Mouse (Mus musculus): ENCODE data around the gene Mmp15.
"Not testable (repeated sequence)": the region's sequence is repeated elsewhere in the genome, so short reads cannot be mapped to it uniquely, and the experiment has no call there.

Mmp15 gene

DNA sequence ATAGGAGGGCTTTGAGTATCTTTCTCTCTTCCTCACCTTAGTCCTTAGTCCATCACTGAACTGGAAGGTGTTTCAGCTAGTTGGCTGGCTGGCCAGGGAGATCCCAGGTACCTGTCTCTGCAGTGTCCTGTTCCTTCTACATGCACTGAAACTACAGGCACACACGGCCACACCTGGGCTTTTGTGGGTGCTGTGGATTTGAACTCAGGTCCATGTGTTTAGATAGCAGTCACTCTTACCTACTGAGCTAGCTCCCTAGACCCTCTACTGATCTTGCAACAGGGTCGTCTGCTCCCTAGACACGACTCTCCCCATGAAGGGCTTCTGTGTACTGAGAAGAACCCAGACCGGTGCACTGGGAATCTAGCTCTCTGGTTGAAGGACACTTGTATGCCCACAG lies 25.0 kb downstream of the Mmp15 start:
- DNase-seq (ENCODE audit: low spot score): no peak

DNA sequence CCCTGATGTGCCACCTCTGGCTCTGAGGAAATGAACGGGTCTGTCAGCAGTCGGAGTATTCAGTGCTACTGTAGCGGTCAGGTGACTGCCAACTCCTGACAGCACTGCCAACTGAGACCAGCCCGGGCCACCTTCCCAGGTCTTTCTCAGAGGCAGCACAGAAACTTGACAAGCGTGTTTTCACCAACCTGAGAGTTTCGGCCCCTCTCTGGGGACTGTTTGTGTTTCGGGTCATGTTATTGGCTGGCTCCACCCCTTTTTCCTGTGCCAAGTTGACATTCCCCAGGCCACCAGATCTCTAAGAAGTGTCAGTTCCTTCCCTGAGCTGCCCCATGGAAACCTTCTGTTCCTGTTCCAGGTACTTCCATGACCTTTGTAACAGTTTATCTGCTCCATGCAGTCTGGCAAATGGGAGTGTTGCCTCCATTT lies 25.8 kb downstream of the Mmp15 start:
- DNase-seq (ENCODE audit: low spot score): no peak

DNA sequence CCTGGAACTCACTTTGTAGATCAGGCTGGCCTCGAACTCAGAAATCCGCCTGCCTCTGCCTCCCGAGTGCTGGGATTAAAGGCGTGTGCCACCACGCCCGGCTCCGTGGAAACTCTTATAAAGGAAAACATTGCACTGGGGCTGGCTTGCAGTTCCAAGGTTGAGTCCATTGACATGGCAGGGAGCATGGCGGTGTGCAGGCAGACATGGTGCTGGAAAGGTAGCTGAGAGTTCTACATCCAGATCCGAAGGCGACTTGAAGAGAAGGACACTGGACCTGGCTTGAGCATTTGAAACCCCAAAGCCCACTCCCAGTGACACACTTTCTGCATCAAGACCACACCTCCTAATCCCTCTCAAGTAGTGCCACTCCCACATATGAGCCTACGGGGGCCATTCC lies 26.9 kb downstream of the Mmp15 start:
- not testable (repeated sequence) for DNase-seq (ENCODE audit: low spot score)

DNA sequence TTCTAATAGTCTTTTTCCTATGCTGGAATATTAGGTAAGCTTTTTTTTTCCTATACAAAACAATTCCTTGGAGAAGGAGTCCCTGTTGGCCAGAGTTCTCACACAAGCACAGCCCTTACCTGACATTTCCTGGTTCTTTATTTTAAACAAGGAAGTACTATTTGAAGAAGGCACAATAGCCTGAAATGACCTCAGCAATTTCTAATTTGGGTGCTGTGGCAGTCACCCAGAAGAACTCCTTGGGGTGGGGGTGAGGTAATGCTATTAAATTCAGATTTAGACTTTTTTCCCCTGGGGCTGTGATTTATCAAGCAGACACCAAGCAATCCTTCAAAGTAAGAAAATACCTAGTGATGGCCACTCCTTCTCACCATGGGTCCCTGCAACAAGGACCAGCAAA lies 28.9 kb downstream of the Mmp15 start:
- DNase-seq (ENCODE audit: low spot score): no peak

DNA sequence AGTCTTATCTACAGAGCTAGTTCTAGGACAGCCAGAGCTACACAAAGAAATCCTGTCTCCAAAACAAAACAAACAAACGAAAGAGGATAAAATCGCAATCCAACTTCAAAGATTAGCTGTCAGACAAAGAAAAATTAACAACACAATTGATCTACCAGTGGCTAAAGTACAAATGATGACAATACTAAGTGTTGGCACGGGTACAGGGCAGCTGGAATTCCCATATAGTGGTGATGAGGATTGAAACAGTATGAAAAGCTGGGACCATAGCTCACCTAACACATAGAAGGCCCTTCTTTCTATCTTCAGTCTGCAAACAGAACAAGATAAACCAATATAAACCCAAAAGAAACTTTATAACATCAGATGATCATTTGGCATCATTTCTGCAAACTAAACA lies 29.5 kb downstream of the Mmp15 start:
- no peak for DNase-seq (ENCODE audit: low spot score)

DNA sequence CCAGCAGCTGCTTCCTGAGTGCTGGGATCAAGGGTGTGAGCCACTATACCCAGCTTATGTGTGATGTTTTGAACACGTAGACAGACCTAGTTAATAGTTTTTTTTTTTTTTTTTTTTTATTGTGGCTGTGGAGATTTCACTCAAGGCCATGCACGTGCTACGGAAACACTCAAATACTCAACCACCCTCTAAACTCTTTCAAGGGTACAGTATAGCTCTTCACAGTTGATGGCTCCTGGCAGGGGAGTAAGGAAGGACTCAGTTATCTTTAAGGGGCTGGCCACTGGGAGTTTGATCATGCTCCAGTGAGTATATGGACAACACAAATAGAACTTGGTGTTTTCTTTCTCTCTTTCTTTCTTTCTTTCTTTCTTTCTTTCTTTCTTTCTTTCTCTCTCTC lies 32.4 kb downstream of the Mmp15 start:
- no peak for DNase-seq (ENCODE audit: low spot score)

DNA sequence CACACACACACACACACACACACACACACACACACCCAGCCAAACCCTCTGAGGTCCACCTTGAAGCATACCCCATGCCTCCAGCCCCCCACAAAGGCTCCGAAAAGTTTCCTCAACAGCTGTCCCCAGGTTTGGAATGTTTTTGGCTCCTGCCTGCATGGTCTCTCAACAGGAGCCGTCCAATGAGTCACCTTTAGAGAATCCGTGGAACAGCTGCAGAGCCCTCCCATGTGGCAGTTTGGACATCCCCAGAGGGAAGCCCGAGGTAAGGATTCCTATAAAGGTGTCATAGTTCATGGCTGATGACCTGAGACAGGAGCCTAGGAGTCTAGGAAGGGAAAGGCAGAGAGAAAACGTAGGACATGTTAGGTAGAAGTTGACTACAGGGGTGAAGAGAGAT lies 34.0 kb downstream of the Mmp15 start:
- DNase-seq (ENCODE audit: low spot score): no peak

DNA sequence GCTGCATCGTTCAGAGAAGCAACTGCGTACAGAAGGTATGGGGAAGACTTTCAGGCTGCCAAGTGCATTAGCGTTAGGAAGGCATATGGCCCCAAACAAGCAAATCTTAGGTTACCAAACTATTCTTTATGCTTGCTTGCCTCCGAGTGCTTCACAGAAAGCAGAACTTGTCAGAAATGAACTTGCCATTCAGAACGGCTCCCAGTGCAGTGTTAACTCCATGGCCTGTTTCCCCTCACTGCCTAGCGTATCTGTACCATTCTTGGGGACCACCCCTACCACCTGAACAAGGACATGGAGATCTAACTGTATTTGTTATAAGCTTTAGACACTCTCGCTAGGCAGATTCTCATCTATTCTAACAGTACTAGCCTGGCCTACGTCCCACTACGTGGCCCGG lies 35.2 kb downstream of the Mmp15 start:
- DNase-seq (ENCODE audit: low spot score): no peak

DNA sequence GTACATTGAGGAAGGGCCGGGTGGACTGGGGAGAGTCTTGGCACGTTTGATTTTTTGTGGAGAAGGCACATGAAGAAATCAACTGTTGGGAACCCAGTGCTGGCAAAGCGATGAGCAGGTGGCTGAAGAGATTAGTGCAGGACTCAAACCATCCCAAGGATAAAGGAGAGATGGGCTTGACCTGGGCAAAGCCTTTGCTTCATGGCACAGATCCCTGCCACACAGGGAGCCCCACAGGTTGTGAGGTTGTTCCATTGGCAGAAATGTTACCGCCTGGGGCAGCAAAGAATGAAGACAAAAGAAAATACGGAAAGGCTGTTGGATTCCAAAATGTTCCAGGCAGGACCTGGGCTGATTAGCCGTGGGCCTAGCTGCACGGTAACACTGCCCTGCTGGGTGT lies 35.9 kb downstream of the Mmp15 start:
- DNase-seq (ENCODE audit: low spot score): no peak

DNA sequence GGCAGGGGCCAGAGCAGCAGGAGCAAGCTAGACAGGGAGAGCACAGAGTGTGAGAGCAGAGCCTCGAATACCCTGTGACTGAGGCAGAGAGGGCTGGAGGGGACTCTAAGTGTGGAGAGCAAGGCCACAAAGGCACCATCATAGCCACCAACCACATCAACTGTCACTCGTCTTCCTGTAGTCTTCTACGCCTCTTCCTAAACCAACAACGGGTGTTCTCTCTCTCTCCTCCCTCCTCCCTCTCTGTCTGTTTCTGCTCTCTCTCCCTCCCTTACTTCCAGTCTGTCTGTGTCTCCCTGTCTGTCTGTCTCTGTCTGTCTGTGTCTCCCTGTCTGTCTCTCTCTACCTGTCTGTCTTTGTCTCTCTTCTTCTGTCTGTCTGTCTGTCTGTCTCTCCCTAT lies 38.2 kb downstream of the Mmp15 start:
- DNase-seq (ENCODE audit: low spot score): no peak

DNA sequence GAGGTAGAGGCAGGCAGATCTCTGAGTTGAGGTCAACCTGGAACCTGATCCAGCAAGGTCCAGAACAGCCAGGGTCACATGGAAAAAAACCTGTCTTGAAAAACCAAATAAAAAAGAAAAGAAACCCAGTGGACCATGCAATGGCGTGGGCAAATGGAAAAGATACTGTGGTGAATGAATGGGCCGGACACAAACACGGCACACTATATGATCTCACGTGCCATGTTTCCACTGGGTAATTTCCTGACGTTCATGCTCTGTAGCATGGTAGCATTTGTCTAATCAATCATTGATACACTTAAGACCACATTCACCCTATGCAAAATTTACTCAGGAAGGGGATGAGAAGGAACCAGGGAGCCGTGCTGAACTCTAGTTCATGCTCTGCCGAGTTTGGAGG lies 39.0 kb downstream of the Mmp15 start:
- DNase-seq (ENCODE audit: low spot score): no peak

DNA sequence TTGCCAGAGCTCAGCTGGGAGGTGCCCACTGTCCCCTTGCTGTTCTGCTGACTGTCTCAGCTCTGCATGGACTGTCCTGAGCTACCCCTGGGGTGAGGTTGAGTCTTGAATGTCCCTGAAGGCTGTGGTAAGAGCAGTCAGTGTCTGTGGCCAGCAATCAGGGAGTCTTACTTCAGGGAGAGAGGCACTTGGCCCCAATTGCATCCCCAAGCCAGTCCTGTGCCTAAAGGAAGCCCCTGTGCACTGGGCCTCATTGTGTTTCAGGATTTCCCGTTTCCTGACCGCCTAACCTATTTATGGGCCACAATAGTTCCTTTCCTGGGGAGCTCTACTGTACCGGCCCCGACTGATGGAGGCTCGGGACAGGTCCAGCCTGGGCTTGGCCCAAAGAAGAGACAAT lies 40.5 kb downstream of the Mmp15 start:
- DNase-seq (ENCODE audit: low spot score): no peak

DNA sequence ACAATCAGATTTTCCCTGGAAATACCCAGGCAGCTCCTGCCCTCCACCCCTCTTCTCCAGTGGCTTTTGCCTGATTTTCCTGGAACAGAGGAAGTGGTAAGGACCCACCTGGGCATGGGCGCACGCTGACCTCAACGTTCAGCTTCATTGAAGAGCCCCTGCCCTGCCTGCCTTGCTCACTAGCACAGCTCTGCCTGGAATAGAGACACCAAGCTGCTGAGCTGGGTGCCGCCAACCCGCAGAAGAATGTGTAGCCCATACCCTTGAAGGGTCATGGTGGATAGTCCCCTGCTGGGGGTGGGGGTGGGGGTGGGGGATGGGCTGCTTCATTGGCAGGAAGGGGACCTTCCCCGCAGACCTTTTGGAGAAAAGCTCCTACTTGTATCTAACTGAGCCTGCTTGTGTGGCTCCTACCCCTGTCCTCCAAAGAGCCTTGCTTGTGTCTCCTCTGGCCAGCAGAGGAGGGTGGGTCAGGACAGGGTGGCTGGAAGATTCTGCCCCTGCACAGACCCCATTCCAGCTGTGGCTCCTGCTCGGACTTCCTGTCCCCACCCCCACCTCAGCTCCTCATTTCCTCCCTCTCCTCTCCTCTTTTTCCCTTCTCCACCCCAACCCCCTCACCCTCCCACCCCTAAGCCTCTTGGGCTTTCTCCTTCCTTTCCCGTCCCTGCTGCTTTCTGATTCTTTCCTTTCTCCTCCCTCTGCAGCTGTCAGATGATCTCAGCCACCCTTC lies 43.3 kb downstream of the Mmp15 start:
- no peak for DNase-seq (ENCODE audit: low spot score)

DNA sequence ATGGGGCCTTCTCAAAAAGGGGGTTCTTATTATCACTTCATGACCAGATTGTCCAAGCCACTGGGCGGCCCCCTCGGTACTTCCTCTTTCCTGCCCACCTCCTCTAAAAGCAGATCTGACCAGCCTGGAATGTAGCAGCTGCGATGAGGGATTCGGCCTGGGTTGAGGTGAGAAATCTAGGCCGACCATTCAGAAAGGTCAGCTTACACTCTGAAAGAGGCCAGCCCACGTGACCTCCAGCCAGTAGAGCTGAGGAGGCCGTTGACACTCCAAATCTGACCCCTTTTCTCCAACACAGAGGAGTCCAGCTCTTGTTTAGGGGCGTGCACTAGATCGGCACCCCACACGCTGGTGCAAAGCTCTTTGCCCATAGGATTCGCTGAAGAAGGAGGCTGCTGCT lies 44.7 kb downstream of the Mmp15 start:
- no peak for DNase-seq (ENCODE audit: low spot score)

DNA sequence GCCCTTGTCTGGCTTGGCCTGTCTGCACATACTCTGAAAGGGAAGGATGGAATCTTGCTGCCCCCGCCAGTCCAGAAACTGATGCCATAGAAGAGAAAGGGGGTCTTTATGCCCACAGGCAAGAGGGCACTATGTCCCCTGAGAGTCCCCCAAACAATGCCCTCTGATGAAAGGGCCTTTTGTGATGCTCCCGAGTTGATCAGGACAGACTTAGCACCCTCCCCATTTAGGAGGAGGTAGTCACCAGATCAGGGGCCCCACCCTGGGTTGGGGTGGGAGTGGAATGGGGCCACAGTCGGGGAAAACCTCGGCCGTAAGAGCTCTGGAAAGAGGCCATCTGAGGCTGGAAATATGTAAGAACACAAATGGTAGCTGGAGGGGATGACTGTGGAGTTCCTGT lies 45.1 kb downstream of the Mmp15 start:
- no peak for DNase-seq (ENCODE audit: low spot score)

DNA sequence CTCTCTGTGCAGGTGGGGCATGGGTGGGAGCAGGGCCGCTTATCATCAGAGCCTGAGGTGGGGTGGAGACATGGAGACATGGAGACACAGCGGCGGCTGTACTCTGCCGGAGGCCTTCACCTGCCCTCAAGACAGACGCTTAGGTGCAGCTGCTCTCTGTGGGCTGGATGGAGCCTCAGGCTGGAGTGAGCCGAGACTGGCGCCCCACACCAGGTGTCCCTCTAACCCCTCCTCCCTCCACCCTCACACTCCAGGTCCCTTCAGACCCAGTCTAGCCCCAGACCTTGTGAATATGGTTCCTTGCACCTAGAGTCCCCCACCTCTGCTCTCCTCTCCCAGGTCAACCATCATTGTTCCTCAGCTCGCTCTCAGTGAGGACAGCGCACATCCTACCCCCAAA lies 47.1 kb downstream of the Mmp15 start:
- no peak for DNase-seq (ENCODE audit: low spot score)

DNA sequence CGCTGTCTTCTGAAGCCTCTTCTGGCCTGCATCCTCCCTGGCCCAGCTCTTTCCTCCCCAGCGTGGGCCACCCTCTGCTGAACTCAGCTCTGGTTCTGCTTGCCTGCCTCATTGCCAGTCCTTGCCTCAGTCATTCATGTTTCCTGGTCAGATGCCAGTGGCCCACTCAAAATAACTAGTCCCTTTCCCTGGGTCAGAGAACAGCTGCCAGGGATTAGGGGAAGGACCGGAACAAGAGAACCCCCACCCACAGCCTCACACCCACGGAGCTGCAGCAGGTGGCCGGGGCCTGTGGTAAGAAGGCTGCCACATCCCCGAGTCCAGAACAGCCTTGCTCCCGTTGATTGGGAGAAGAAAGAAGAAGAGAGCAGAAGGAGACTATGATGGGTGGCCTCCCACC lies 49.0 kb downstream of the Mmp15 start:
- DNase-seq (ENCODE audit: low spot score): no peak

DNA sequence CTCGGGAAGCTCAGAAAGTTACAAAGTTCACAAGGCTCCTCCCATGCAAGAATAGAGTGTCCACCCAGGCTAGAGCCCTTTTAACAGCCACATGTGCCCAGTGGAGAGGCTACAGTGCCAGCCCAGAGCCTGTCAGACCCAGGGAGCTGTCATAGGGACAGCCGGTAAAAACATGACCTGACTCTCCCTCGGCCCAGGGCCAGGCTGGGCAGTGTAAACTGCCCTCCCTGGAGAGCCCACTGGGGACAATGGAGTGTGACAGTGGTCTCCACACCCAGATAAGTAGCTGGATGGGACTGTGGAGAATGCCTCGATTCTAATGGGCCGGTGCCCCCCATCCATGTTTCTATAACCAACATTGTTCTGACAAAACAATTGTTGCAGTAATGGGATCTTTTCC lies 57.5 kb downstream of the Mmp15 start:
- DNase-seq (ENCODE audit: low spot score): no peak

DNA sequence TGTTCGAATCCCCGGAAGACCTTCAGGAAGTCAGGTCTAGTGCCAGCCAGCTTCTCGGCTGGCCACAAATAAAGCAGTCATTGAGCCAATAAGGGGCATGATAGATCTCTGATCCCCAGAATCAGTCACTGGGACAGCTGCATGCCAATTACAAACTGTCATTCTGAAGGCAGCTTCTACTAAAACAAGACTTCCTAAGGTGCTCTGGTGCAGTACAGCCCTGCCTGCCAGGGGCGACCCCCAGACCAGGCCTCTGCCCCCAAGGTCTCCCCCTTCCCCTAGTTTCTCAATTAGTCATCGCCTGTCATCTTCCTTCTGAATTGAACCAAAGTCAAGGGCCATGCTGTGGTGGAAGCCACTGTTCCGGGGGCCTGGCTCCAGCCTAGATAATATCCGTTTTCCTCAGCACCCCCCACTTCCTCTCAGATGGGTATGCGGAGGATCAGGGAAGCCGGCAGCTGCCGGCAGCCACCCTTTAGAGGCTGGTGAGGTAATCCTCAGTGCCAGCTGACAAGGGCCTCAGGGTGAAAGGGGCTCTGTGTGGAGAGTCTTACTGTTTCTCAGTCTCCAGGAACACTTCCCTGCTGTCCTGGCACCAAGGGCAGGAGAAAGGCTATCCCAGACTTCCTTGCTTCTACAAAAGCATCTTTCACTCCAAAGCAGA lies 59.4 kb downstream of the Mmp15 start:
- DNase-seq (ENCODE audit: low spot score): no peak

DNA sequence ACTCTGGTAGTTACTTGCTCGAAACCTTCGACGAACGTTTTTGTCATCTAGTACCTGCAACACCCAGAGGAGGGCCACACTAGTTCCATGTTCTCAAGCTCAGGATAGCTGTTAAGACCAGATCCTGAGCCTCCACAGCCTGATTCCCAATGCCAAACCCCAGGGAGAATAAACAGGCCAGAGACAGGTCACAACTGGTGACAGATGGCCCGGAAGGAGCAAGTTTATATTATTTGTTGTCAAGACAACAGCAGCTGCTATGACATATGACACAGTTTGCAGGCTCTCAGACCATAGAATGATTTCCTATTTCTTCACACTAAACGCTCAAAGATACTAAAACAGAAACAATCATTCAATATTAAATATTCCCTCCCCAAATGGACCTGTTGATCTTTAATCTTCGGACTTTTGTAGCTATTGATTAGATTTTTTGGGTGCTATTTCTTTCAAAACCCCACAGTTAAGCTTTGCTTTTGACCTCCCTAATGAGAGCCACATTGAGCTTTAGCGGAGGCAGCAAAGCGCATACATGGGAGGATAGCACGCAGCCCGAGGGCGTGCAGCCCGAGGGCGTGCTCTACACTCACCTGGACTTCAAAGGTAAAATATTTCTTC lies 70.2 kb downstream of the Mmp15 start:
- no peak for DNase-seq (ENCODE audit: low spot score)

All from urinary bladder, postnatal 25 days (tissue).